Mouse (Mus musculus) R1 (cell line): ENCODE data around the gene Agpat1.

Experiments used
- DNase-seq: peaks from one replicate; pipeline ENCODE4 v3.0.0-alpha.2; 2018; ENCODE audit warnings: low read depth, low spot score

The Agpat1 gene

GRCm38 (mm10) chr17:34652546-34652945 is 48.5 kb downstream of the Agpat1 start:
- DNase-seq, result no peak

DNA sequence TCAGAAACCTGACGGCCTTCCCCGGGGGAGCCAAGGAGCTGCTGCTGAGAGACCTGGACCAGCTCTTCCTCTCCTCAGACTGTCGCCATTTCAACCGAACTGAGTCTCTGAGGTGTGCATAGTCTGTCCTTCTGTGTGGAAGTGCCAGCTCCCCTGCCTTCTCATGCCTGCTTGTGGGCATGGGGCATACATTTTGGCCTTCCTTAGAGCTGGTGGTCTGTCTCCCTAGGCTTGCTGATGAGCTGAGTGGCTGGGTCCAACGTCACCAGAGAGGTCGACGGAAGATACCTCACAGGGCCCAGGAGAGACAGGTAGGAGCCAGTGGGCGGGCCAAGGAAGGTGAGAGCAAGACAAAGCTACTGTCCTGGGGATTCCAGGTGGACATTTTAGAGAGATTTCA is 48.9 kb downstream of the Agpat1 start:
- DNase-seq, result no peak

GRCm38 (mm10) chr17:34653746-34654285 is 49.8 kb downstream of the Agpat1 start:
- DNase-seq, result peak; percentile 75

- DNase-seq, result no peak
These were observed 50.3 kb downstream of the Agpat1 start for GRCm38 (mm10) chr17:34654392-34654791.

DNA sequence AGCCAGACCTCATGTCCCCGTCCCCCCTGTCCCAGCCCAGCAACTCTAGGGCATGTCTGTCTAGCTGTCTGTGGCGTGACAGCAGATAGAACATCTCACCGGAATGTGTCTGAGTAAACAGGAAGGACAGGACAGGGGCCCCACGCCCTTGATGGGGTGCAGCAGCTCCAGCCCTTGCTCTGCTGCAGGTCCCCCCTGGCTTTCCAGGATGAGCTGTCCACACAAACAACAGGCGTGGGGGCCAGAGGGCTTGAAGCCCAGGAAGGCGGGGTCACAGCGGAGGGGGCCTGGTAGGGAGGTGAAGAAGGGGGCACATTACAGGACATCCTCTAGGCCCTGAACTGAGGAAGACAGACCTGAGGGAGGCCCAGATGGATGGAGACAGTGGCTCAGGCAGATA is 51.1 kb downstream of the Agpat1 start:
- DNase-seq, result no peak

- peak; percentile 21 for DNase-seq
These were observed 51.5 kb downstream of the Agpat1 start for GRCm38 (mm10) chr17:34655581-34655991.

DNA sequence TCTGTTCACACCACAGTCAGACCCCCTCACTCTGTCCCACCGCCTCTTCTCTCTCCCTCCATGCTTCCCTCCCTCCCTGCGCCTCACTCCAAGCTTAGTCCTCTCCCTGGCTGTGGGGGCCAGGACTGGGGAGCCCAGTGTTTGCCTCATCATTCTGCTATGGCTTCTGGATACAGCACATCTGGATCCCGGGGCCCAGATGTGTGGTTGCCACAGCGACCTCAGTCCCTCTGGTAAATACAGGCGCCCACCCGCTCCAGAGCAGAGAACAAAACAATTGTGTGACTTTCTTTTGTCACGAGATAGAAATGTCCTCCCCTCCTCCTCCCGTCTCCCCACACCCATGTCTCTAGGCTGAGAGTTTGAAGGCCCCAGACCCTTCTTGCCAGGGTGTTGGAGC is 52.6 kb downstream of the Agpat1 start:
- no peak for DNase-seq

GRCm38 (mm10) chr17:34657271-34657670 is 53.2 kb downstream of the Agpat1 start:
- no peak for DNase-seq

DNA sequence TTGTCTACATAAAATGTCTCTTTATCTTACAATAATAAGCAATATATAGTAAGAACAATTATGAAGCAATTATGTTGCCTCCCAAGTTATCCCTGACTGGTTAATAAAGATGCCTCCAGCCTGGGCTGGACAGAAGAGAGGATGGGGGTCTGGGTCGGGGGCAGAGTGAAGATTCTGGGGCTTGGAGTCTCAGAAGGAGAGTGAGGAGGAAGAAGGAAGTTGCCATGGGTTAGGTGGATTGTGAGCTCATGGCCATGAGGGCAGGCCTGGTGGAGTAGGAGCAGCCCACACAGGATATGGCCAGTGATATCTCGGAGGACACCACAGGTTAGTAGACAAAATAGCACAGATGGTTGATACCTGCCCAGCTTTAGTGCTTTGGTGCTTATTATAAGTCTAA is 54.1 kb downstream of the Agpat1 start:
- no peak for DNase-seq

GRCm38 (mm10) chr17:34658591-34658990 is 54.5 kb downstream of the Agpat1 start:
- no peak for DNase-seq

- no peak for DNase-seq
These were observed 55.3 kb downstream of the Agpat1 start for GRCm38 (mm10) chr17:34659181-34659896.

- DNase-seq, result no peak
These were observed 55.8 kb downstream of the Agpat1 start for GRCm38 (mm10) chr17:34659897-34660214.

DNA sequence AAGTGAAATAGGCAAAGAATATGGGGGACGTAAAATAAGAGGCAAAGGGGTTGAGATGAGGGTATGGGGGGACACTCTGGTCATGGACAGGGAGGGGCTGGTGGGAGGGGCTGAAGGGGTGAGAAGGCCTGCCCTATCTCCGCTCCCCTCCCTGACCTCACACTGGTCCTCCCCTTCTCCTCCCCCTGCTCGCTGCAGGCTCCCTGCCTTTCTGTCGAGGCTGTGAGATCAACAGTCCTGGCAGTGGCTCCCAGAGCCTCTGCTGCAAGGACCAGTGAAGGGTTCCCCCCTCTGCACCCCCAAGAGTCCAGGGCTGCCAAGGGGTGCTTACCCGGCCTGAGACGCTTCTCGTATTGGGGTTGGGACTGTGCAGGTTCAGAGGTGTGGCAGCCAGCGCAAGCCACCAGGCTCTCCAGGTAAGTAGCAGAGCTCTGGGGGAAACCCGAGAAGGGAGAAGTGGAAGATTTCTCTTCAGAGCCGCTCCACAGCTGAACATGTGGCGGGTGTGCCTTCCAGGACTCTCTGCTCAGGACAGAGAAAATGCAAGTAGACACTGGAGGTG is 56.3 kb downstream of the Agpat1 start:
- no peak for DNase-seq

DNA sequence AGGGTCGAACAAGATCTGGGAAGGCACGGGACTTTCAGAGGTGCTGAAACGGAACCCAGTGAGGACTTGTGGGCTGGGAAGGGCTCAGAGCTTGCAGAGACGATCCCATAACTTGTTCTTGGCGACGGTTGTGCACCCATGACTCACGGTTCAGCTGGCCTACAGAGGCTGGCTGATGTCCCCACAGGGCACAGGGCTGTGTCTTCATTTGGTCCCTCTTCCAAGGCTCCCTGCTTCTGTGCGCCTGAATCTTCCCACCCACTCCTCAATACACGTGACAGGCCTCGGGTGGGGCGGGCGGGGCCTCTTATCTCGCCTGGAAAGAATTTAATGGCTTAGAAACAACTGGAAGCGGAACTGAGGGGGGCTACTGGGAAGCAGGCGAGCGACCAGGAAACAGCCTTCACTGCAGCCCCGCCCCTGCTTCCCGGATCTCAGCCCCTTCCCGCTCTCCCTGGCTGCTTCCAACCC is 57.1 kb downstream of the Agpat1 start:
- peak; percentile 54 for DNase-seq

DNA sequence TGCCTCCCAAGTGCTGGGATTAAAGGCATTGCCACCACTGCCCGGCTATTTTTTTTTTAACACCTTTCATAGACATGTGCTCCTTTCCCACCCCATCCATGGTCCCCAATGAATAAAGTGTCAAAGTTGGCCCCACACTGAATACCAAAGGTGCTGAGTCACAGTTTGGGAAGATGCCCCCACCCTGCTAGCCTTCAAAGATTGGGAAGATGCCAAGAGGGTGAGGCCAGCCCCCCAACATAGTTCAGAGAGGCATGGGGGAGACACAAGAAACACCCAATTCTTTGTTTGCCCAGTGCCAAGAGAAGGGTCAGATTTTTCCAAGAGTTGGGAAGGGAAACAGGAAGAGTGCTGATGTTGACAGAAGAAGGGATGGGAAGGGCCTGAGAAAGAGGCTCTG is 58.4 kb downstream of the Agpat1 start:
- no peak for DNase-seq

DNA sequence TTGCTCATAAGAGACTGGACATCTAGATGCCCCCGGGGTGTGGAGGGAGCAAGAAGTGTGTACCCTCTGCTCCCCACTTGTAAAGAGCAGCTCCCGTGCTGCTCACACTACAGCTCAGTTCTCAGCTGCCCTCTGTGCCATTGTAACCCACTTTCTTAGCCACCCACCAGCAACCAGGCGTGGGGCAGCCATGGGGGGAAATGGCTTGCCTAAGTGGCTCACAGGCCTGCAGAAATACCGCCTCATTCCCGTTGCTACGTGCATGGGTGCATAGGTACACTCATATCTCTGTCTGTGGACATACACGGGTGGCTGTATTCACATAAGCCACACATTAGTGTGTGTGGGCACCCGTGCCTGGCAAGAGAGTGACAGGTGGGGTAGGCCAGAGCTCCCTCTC is 58.9 kb downstream of the Agpat1 start:
- DNase-seq, result no peak
